Mouse (Mus musculus): ENCODE results near the gene Xrcc1.
"Not testable (repeated sequence)": the region's sequence is repeated elsewhere in the genome, so short reads cannot be mapped to it uniquely, and the experiment has no call there.

Gene Xrcc1

GRCm38 (mm10) chr7:24546068-24546614, at the start of gene Xrcc1, which contains the start of gene Pinlyp:
Xrcc1 (plus strand) TSS chr7:24546289.
Pinlyp (minus strand) TSS chr7:24546118.
- DNase-seq (ENCODE audit: low read depth, low spot score) = no peak

GRCm38 (mm10) chr7:24499856-24500577, 46.1 kb upstream of the Xrcc1 start:
- DNase-seq (ENCODE audit: low read depth, low spot score) = peak; percentile 34

GRCm38 (mm10) chr7:24500929-24501328, 45.2 kb upstream of the Xrcc1 start:
- DNase-seq (ENCODE audit: low read depth, low spot score) = peak; percentile 68

GRCm38 (mm10) chr7:24501492-24501891, 44.6 kb upstream of the Xrcc1 start:
- peak; percentile 55 for DNase-seq (ENCODE audit: low read depth, low spot score)

GRCm38 (mm10) chr7:24504004-24504403, 42.1 kb upstream of the Xrcc1 start:
- DNase-seq (ENCODE audit: low read depth, low spot score) = no peak

- DNase-seq (ENCODE audit: low read depth, low spot score) = no peak
Measured at GRCm38 (mm10) chr7:24504868-24505267, 41.2 kb upstream of the Xrcc1 start.

GRCm38 (mm10) chr7:24505447-24506064, 40.5 kb upstream of the Xrcc1 start:
- no peak for DNase-seq (ENCODE audit: low read depth, low spot score)

- no peak for DNase-seq (ENCODE audit: low read depth, low spot score)
Measured at GRCm38 (mm10) chr7:24506065-24506459, 40.0 kb upstream of the Xrcc1 start.

- DNase-seq (ENCODE audit: low read depth, low spot score) = no peak
Measured at GRCm38 (mm10) chr7:24506476-24506837, 39.6 kb upstream of the Xrcc1 start.

GRCm38 (mm10) chr7:24506838-24507725, 39.0 kb upstream of the Xrcc1 start, which contains the start of gene Zfp428:
Zfp428 (plus strand) TSS chr7:24507006.
- peak; percentile 60 for DNase-seq (ENCODE audit: low read depth, low spot score)

- no peak for DNase-seq (ENCODE audit: low read depth, low spot score)
Measured at GRCm38 (mm10) chr7:24507726-24508114, 38.4 kb upstream of the Xrcc1 start.

GRCm38 (mm10) chr7:24512355-24512754, 33.7 kb upstream of the Xrcc1 start, which contains the start of gene AC161166.1:
AC161166.1 (minus strand) TSS chr7:24512455.
- DNase-seq (ENCODE audit: low read depth, low spot score) = no peak

- not testable (repeated sequence) for DNase-seq (ENCODE audit: low read depth, low spot score)
Measured at GRCm38 (mm10) chr7:24516319-24516718, 29.8 kb upstream of the Xrcc1 start.

- peak; percentile 35 for DNase-seq (ENCODE audit: low read depth, low spot score)
Measured at GRCm38 (mm10) chr7:24517077-24517476, 29.0 kb upstream of the Xrcc1 start.

- no peak for DNase-seq (ENCODE audit: low read depth, low spot score)
Measured at GRCm38 (mm10) chr7:24517654-24518053, 28.4 kb upstream of the Xrcc1 start.

- DNase-seq (ENCODE audit: low read depth, low spot score) = no peak
Measured at GRCm38 (mm10) chr7:24519130-24519529, 27.0 kb upstream of the Xrcc1 start.

GRCm38 (mm10) chr7:24520054-24520453, 26.0 kb upstream of the Xrcc1 start:
- DNase-seq (ENCODE audit: low read depth, low spot score) = not testable (repeated sequence)

- no peak for DNase-seq (ENCODE audit: low read depth, low spot score)
Measured at GRCm38 (mm10) chr7:24522805-24523204, 23.3 kb upstream of the Xrcc1 start.

GRCm38 (mm10) chr7:24523723-24524122, 22.4 kb upstream of the Xrcc1 start:
- no peak for DNase-seq (ENCODE audit: low read depth, low spot score)

- DNase-seq (ENCODE audit: low read depth, low spot score) = no peak
Measured at GRCm38 (mm10) chr7:24524978-24525377, 21.1 kb upstream of the Xrcc1 start.

- no peak for DNase-seq (ENCODE audit: low read depth, low spot score)
Measured at GRCm38 (mm10) chr7:24525686-24526420, 20.2 kb upstream of the Xrcc1 start.
